Mouse (Mus musculus): Measurements from ENCODE around the gene Cyren. TPM values are rescaled to one million over a fixed set of nuclear protein-coding genes. Genes with fewer than 3 reads are reported as not detected.

Gene Cyren
- polyA plus RNA-seq, 1 experiment from 2014 or later, result 11.9 TPM

- Histone ChIP-seq H3K36me3 (ENCODE audit: control insufficient read depth, insufficient read depth, low read length) (no peaks in the 10 kb centered on the region), H3K27me3 (ENCODE audit: control insufficient read depth, insufficient read depth, low read length) (no peaks in the 10 kb centered on the region), H3K27ac (ENCODE audit: low read length) (peak within 1 kb of the TSS; percentile 86), H3K9me3 (replicated peaks; ENCODE audit: control insufficient read depth, low read length) (no peaks in the 10 kb centered on the region), H3K9ac (ENCODE audit: low read length) (peak within 1 kb of the TSS; percentile 81), H3K4me2 (ENCODE audit: low read depth, low read length) (peak within 1 kb of the TSS; percentile 83), H3K4me1 (ENCODE audit: control insufficient read depth, insufficient read depth, low read length) (peaks cover 5% of the 10 kb centered on the region; the same call in 1 of the 2 replicates), H3K4me3 (replicated peaks; ENCODE audit: low read length) (peak within 1 kb of the TSS; percentile 80)
- under 1% methylated on average over 64 of the region's 64 CpGs for WGBS
- ATAC-seq (ENCODE audit: insufficient read depth, low FRiP score), result peak; percentile 95
These were observed 32.7 kb upstream of the Cyren start, which contains the start of gene Wdr91 for GRCm38 (mm10) chr6:34910371-34911219. Gene Wdr91 (minus strand): TSS chr6:34910876.

- no peaks in the 10 kb centered on the region for H3K9me3 ChIP-seq (replicated peaks; ENCODE audit: control insufficient read depth, low read length)
- H3K27me3 ChIP-seq (ENCODE audit: control insufficient read depth, insufficient read depth, low read length), result no peaks in the 10 kb centered on the region
- H3K9ac ChIP-seq (ENCODE audit: low read length), result peak overlapping the region; percentile 81
- 41% methylated on average over 8 of the region's 8 CpGs for WGBS
- peak overlapping the region; percentile 86; the same call in 1 of the 2 replicates for H3K27ac ChIP-seq (ENCODE audit: low read length)
- H3K4me1 ChIP-seq (ENCODE audit: control insufficient read depth, insufficient read depth, low read length), result peaks cover 5% of the 10 kb centered on the region; the same call in 1 of the 2 replicates
- peak overlapping the region; percentile 80 for H3K4me3 ChIP-seq (replicated peaks; ENCODE audit: low read length)
- peaks cover 4% of the 10 kb centered on the region for H3K36me3 ChIP-seq (ENCODE audit: control insufficient read depth, insufficient read depth, low read length)
- H3K4me2 ChIP-seq (ENCODE audit: low read depth, low read length), result peak overlapping the region; percentile 83
- ATAC-seq (ENCODE audit: insufficient read depth, low FRiP score), result no peak
These were observed 31.9 kb upstream of the Cyren start for GRCm38 (mm10) chr6:34909631-34910345.

GRCm38 (mm10) chr6:34907696-34908260 lies 29.9 kb upstream of the Cyren start:
- Histone ChIP-seq H3K4me3 (replicated peaks; ENCODE audit: low read length) (no peak overlapping the region), H3K4me1 (ENCODE audit: control insufficient read depth, insufficient read depth, low read length) (peaks cover 5% of the 10 kb centered on the region; the same call in 1 of the 2 replicates), H3K4me2 (ENCODE audit: low read depth, low read length) (no peak overlapping the region), H3K9ac (ENCODE audit: low read length) (no peak overlapping the region), H3K36me3 (ENCODE audit: control insufficient read depth, insufficient read depth, low read length) (peaks cover 4% of the 10 kb centered on the region), H3K27ac (ENCODE audit: low read length) (no peak overlapping the region), H3K27me3 (ENCODE audit: control insufficient read depth, insufficient read depth, low read length) (no peaks in the 10 kb centered on the region), H3K9me3 (replicated peaks; ENCODE audit: control insufficient read depth, low read length) (no peaks in the 10 kb centered on the region)
- no peak for ATAC-seq (ENCODE audit: insufficient read depth, low FRiP score)
- WGBS, result 82% methylated on average over 18 of the region's 18 CpGs

- Histone ChIP-seq H3K4me3 (replicated peaks; ENCODE audit: low read length) (no peak overlapping the region), H3K4me1 (ENCODE audit: control insufficient read depth, insufficient read depth, low read length) (peaks cover 5% of the 10 kb centered on the region; the same call in 1 of the 2 replicates), H3K9ac (ENCODE audit: low read length) (no peak overlapping the region), H3K27ac (ENCODE audit: low read length) (no peak overlapping the region), H3K9me3 (replicated peaks; ENCODE audit: control insufficient read depth, low read length) (no peaks in the 10 kb centered on the region), H3K4me2 (ENCODE audit: low read depth, low read length) (no peak overlapping the region), H3K27me3 (ENCODE audit: control insufficient read depth, insufficient read depth, low read length) (no peaks in the 10 kb centered on the region), H3K36me3 (ENCODE audit: control insufficient read depth, insufficient read depth, low read length) (peaks cover 4% of the 10 kb centered on the region)
- WGBS, result 83% methylated on average over 2 of the region's 2 CpGs
- no peak for ATAC-seq (ENCODE audit: insufficient read depth, low FRiP score)
These were observed 29.3 kb upstream of the Cyren start for GRCm38 (mm10) chr6:34907121-34907614.

DNA sequence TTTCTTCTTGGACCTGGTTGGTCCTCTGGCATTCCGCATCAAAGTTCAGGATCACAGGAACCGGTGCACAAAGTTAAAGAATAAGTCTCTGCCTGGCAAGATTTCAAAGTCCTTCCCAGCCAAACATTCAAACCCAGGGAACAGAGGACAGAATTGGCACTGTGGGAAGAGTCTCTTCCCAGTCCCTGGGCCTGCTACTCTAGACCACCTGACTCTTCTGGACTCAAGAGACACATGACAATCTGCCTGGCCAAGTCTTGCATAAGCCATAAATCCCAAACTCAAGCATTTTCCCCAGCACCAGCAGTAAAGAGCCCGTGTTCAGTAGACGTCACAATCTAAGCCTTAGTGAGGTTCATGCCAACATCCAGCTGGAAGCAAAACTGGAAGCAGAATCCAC lies 28.8 kb upstream of the Cyren start:
- no peak overlapping the region for H3K27ac ChIP-seq (ENCODE audit: low read length)
- no peaks in the 10 kb centered on the region for H3K9me3 ChIP-seq (replicated peaks; ENCODE audit: control insufficient read depth, low read length)
- no peak for ATAC-seq (ENCODE audit: insufficient read depth, low FRiP score)
- H3K36me3 ChIP-seq (ENCODE audit: control insufficient read depth, insufficient read depth, low read length), result peaks cover 4% of the 10 kb centered on the region
- no peak overlapping the region for H3K4me3 ChIP-seq (replicated peaks; ENCODE audit: low read length)
- H3K4me1 ChIP-seq (ENCODE audit: control insufficient read depth, insufficient read depth, low read length), result peaks cover 8% of the 10 kb centered on the region; the same call in 1 of the 2 replicates
- H3K9ac ChIP-seq (ENCODE audit: low read length), result no peak overlapping the region
- no peak overlapping the region for H3K4me2 ChIP-seq (ENCODE audit: low read depth, low read length)
- H3K27me3 ChIP-seq (ENCODE audit: control insufficient read depth, insufficient read depth, low read length), result no peaks in the 10 kb centered on the region
- WGBS, result 80% methylated on average over 4 of the region's 4 CpGs

DNA sequence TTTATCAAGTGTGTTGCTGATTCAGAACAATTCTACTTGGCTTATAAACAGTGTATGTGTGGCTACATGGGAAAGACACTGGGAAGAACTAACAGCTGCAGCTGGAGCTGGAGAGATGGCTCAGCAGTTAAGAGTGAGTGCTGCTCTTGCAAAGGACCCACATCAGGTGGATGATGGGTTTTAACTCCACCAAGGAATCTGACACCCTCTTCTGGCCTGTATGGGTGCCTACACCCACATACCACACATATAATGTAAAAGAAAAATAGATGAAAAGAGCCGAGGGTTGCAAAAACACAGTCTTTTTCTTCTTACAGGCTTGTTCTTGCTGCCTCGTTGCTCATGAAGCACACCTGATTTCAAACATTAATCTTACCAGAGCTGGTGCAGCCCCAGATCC lies 28.3 kb upstream of the Cyren start:
- ATAC-seq (ENCODE audit: insufficient read depth, low FRiP score), result no peak
- 75% methylated on average over 2 of the region's 2 CpGs for WGBS
- Histone ChIP-seq H3K9me3 (replicated peaks; ENCODE audit: control insufficient read depth, low read length) (no peaks in the 10 kb centered on the region), H3K4me2 (ENCODE audit: low read depth, low read length) (no peak overlapping the region), H3K9ac (ENCODE audit: low read length) (no peak overlapping the region), H3K4me3 (replicated peaks; ENCODE audit: low read length) (no peak overlapping the region), H3K27ac (ENCODE audit: low read length) (no peak overlapping the region), H3K36me3 (ENCODE audit: control insufficient read depth, insufficient read depth, low read length) (peaks cover 4% of the 10 kb centered on the region), H3K27me3 (ENCODE audit: control insufficient read depth, insufficient read depth, low read length) (no peaks in the 10 kb centered on the region), H3K4me1 (ENCODE audit: control insufficient read depth, insufficient read depth, low read length) (peaks cover 8% of the 10 kb centered on the region; the same call in 1 of the 2 replicates)

GRCm38 (mm10) chr6:34904361-34904760 lies 26.5 kb upstream of the Cyren start:
- H3K27ac ChIP-seq (ENCODE audit: low read length), result no peak overlapping the region
- peaks cover 4% of the 10 kb centered on the region for H3K36me3 ChIP-seq (ENCODE audit: control insufficient read depth, insufficient read depth, low read length)

DNA sequence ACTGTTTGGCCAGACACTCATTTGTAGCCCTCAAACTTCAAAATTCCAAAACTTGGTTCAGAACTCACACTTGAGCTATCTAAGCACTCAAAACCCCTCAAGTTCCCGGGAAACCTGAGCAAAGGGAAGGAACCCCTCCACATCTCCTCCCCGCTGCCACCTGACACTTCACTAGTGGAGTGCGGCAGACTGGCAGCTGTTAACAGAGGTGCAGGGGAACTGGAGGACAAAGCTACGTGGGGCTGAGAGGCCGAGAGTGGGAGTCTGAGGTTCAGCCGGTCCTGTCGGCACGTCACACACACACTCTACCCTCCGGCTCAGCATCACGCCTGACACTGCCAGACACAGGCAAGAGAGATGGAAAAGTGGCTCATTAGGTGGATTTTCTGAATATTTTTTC lies 26.0 kb upstream of the Cyren start:
- no peak for ATAC-seq (ENCODE audit: insufficient read depth, low FRiP score)
- Histone ChIP-seq H3K9me3 (replicated peaks; ENCODE audit: control insufficient read depth, low read length) (no peaks in the 10 kb centered on the region), H3K4me3 (replicated peaks; ENCODE audit: low read length) (no peak overlapping the region), H3K36me3 (ENCODE audit: control insufficient read depth, insufficient read depth, low read length) (peaks cover 4% of the 10 kb centered on the region), H3K27ac (ENCODE audit: low read length) (no peak overlapping the region), H3K9ac (ENCODE audit: low read length) (no peak overlapping the region), H3K27me3 (ENCODE audit: control insufficient read depth, insufficient read depth, low read length) (no peaks in the 10 kb centered on the region), H3K4me2 (ENCODE audit: low read depth, low read length) (no peak overlapping the region), H3K4me1 (ENCODE audit: control insufficient read depth, insufficient read depth, low read length) (0 out of 2 replicates have a peak, but pooled peaks cover 3% of the 10 kb centered on the region)
- 72% methylated on average over 10 of the region's 10 CpGs for WGBS

More at GRCm38 (mm10) chr6:34904361-34904760, 26.5 kb upstream of the Cyren start:
- Histone ChIP-seq H3K9ac (ENCODE audit: low read length) (no peak overlapping the region), H3K4me1 (ENCODE audit: control insufficient read depth, insufficient read depth, low read length) (0 out of 2 replicates have a peak, but pooled peaks cover 3% of the 10 kb centered on the region), H3K4me2 (ENCODE audit: low read depth, low read length) (no peak overlapping the region), H3K9me3 (replicated peaks; ENCODE audit: control insufficient read depth, low read length) (no peaks in the 10 kb centered on the region), H3K27me3 (ENCODE audit: control insufficient read depth, insufficient read depth, low read length) (no peaks in the 10 kb centered on the region), H3K4me3 (replicated peaks; ENCODE audit: low read length) (no peak overlapping the region)
- ATAC-seq (ENCODE audit: insufficient read depth, low FRiP score), result no peak
- WGBS, result 80% methylated on average over 6 of the region's 6 CpGs

All from stomach, embryonic 16.5 days (tissue).